Mouse (Mus musculus) left cerebral cortex, adult 2 months (tissue): ENCODE results near the gene Mrpl23. TPM values are rescaled to one million over a fixed set of nuclear protein-coding genes. Genes with fewer than 3 reads are reported as not detected.

Experiments
- DNase-seq, 2 experiments: peaks; one replicate each; pipeline ENCODE4 v3.0.0; 2021 to 2022; ENCODE audit warnings: low spot score in 2 of 2, mixed read lengths in 1 of 2; ENCODE audit errors: extremely low spot score in 1 of 2
- H3K27ac ChIP-seq: fragments of 200-600 bp; 2 replicates; pipeline ENCODE4 v1.8.1; 2022
- H3K4me3 ChIP-seq: fragments of 200-600 bp; 2 replicates; pipeline ENCODE4 v1.8.1; 2022
- CTCF ChIP-seq: fragments of 200-600 bp; IDR thresholded peaks from 2 replicates; pipeline ENCODE4 v1.8.1; 2022; ENCODE audit warnings: antibody characterized with exemption, mild to moderate bottlenecking, moderate library complexity
- intact Hi-C: fragments of 180-260 bp; cut with DNase I; formaldehyde crosslinking; loops from one replicate; pipeline ENCODE4 v1.15.1; 2025
- total RNA-seq, 2 experiments: library from RNA; stranded (reverse); gene quantifications; 2 replicates each; pipeline ENCODE4 v1.2.3; 2021

Mrpl23 gene
- total RNA-seq, 2 experiments from 2014 or later: 4.7 to 6.7 TPM

- no peak for TF ChIP-seq CTCF
- intact Hi-C loops: loop anchor here (2.0 kb wide), 2 partner anchors 41 to 133 kb away; no protein-coding TSS in a partner anchor
- Histone ChIP-seq H3K4me3 (no peak overlapping the region), H3K27ac (no peak overlapping the region)
- DNase-seq: no peak
Observed at GRCm38 (mm10) chr7:142539828-142540227, 7.3 kb downstream of the Mrpl23 start.

DNA sequence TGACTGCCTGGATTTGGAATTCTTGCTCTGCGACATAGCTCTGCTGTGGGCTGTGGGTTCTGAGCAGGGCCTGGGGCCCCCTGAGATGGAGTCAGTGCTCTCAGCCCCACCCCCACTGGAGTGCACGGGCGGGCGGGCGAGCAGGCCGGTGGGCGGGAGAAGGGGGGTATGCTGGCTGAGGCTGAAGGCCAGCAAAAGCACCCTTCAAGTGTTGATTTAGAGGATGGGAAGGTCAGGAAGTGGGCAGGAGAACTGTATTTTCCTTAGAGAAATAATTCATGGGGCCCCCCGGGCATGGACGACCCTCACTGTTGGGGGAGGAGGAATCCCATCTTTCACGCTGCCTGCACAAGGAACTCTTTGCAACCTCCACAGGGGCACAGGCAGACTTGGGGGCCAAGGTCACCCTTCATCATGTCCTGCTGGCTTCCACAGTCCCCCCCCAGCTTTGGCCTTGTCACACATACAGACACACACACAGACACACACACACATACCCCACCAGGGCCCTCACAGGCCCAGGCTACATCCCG, 10.4 kb downstream of the Mrpl23 start:
- intact Hi-C loops: no loop called here

DNA sequence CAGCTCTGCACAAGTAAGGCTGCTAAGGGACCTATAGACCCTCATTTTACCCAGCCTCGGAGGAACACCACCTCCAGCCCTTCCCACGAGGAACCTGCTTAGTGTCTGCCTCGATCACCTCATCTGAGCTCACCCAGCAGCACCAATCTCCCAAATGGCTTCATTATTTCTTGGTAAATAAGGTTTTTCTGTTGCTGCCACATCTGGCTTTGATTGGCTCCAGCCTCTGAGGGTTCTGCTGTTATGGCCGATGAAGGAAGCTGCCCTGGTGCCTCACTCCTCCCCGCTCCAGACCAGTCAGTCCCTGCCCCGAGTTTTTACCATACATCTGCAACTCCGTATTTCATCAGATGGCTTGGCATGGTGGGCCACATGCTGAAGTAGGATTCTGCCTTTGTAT, 13.5 kb downstream of the Mrpl23 start:
- no peak for TF ChIP-seq CTCF
- Histone ChIP-seq H3K4me3 (no peak overlapping the region), H3K27ac (no peak overlapping the region)
- intact Hi-C loops: no loop called here
- no peak for DNase-seq

More for the DNA sequence above, 10.4 kb downstream of the Mrpl23 start:
- TF ChIP-seq CTCF: no peak
- no peak overlapping the region for H3K27ac ChIP-seq
- H3K4me3 ChIP-seq: no peak overlapping the region
- DNase-seq: no peak

GRCm38 (mm10) chr7:142547874-142548273, 15.4 kb downstream of the Mrpl23 start:
- TF ChIP-seq CTCF: no peak
- intact Hi-C loops: no loop called here
- Histone ChIP-seq H3K4me3 (no peak overlapping the region), H3K27ac (no peak overlapping the region)
- DNase-seq: no peak

GRCm38 (mm10) chr7:142548706-142549105, 16.2 kb downstream of the Mrpl23 start:
- TF ChIP-seq CTCF: no peak
- DNase-seq: no peak
- intact Hi-C loops: no loop called here
- no peak overlapping the region for H3K27ac ChIP-seq
- H3K4me3 ChIP-seq: no peak overlapping the region

- Histone ChIP-seq H3K27ac (no peak overlapping the region), H3K4me3 (no peak overlapping the region)
- intact Hi-C loops: no loop called here
- DNase-seq: no peak
- TF ChIP-seq CTCF: no peak; the same call in none of the 2 replicates
Observed at GRCm38 (mm10) chr7:142549941-142550763, 17.7 kb downstream of the Mrpl23 start.

DNA sequence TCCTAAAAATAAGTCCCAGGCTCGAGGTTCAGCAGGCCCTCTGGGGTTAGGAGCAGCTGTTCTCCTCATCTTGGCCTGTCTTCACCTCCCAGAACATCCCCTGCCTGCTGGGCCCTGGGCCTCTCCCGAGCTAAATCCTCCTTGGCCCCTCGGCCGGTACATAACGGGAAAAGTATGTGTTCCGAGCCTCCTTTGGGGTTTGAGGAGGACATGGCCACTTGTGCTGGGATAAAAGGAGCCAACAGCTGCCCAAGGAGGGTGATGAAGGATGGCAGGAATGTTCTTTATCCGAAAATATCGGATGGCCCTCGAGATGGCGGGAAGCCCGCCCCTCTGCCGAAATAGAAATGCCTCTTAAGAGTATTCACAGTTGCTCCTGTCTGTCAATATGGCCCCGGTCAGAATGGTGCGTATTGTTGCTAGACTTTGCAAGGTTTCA, 18.5 kb downstream of the Mrpl23 start:
- DNase-seq: no peak
- no peak overlapping the region for H3K27ac ChIP-seq
- no peak for TF ChIP-seq CTCF
- intact Hi-C loops: no loop called here
- no peak overlapping the region for H3K4me3 ChIP-seq

GRCm38 (mm10) chr7:142551691-142552090, 19.2 kb downstream of the Mrpl23 start:
- no peak for TF ChIP-seq CTCF
- DNase-seq: no peak
- Histone ChIP-seq H3K27ac (no peak overlapping the region), H3K4me3 (no peak overlapping the region)
- intact Hi-C loops: no loop called here

GRCm38 (mm10) chr7:142552591-142553416, 20.3 kb downstream of the Mrpl23 start:
- no peak for DNase-seq
- Histone ChIP-seq H3K4me3 (no peak overlapping the region), H3K27ac (no peak overlapping the region)
- intact Hi-C loops: no loop called here
- no peak; the same call in none of the 2 replicates for TF ChIP-seq CTCF

DNA sequence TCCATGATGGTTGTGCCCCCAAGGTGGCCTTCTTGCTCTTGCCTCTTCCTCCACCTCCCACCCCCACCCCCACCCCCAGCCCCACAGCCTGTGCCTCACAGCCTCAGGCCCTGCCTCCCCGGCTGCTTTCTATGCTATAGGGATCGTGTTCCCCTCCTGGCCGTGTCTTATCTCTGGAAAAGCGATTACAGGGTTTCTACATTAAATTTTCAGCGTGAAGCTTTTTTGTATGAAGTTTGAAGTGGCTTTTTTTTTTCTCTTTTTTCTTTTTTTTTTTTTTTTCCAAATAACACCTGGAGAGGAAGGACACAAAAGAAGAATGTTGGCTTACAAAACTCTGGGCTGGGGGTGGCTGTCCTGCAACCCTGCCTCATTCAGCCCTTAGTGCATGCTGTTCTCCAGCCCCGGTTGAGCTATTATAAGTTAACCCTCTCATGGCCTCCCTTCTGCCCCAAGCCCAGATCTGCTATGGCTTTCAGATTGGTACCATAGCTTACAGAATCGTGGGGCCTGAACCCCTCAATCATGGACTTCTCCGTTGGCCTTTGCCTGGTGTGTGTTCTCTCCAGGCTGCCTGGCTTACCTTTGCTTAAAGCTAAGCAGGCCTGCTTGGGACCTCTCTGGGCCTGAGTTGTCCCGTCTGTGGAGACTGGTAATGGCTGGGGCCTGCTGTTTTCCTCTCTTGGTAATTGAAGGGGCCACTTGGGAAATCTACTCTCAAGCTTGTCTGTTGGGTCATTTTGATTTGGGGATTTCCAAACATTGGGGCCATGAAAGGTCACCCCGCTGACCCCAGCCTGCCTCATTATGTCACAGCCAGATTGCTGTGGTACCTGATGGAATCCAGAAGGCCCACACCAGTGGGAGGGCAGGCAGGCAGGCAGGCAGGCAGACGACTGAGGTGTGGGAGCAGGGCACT, 21.2 kb downstream of the Mrpl23 start:
- no peak for DNase-seq
- TF ChIP-seq CTCF: no peak
- Histone ChIP-seq H3K27ac (no peak overlapping the region), H3K4me3 (no peak overlapping the region)
- intact Hi-C loops: no loop called here

DNA sequence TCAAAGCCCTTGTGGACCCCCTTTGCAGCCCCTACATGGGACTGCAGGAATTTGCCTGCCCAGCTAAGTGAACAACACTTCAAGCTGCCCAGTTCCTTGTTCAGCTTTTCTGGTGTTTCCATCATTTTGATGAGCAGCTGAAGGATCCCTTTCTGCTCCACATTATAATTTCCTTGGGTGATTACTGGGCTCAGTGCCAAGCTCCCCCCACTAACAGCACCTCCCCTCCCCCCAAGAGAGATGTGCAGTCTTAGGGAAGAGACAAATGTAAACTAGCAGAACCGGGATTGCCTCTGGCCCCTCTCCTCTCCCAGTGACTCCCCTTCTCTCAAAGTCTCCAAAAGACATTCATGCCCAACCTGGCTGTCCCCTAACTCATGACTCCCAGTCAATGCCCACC, 22.1 kb downstream of the Mrpl23 start:
- TF ChIP-seq CTCF: no peak
- Histone ChIP-seq H3K27ac (no peak overlapping the region), H3K4me3 (no peak overlapping the region)
- intact Hi-C loops: no loop called here
- DNase-seq: no peak
